Mouse (Mus musculus) midbrain, embryonic 16.5 days (tissue): Measurements from ENCODE around the gene Syngr3. TPM values are rescaled to one million over a fixed set of nuclear protein-coding genes. Genes with fewer than 3 reads are reported as not detected.
"Not testable (repeated sequence)": the region's sequence is repeated elsewhere in the genome, so short reads cannot be mapped to it uniquely, and the experiment has no call there.

ENCODE experiments used
- ATAC-seq: fragments of 200-750 bp; cut with Nextera tagmentation; 2 replicates; pipeline ENCODE4 v1.8.0; 2017; ENCODE audit warnings: moderate TSS enrichment
- H3K27ac ChIP-seq: fragments of 300-500 bp; sonication (generic); 2 replicates; pipeline ENCODE4 v1.5.1; 2014; ENCODE audit warnings: mild to moderate bottlenecking, low read length, mixed read lengths
- H3K27me3 ChIP-seq: fragments of 300-500 bp; sonication (generic); 2 replicates; pipeline ENCODE4 v1.6.1; 2014; ENCODE audit warnings: low read depth, low read length, mixed read lengths; ENCODE audit not compliant: control insufficient read depth, insufficient read depth
- H3K36me3 ChIP-seq: fragments of 300-500 bp; sonication (generic); 2 replicates; pipeline ENCODE4 v1.6.1; 2014; ENCODE audit warnings: mild to moderate bottlenecking, low read length, moderate library complexity, mixed read lengths; ENCODE audit not compliant: control insufficient read depth, insufficient read depth
- H3K4me1 ChIP-seq: fragments of 300-500 bp; sonication (generic); 2 replicates; pipeline ENCODE4 v1.6.1; 2014; ENCODE audit warnings: mild to moderate bottlenecking, low read length, mixed read lengths; ENCODE audit not compliant: control insufficient read depth, insufficient read depth
- H3K4me2 ChIP-seq: fragments of 300-500 bp; sonication (generic); 2 replicates; pipeline ENCODE4 v1.6.1; 2014; ENCODE audit warnings: mild to moderate bottlenecking, low read length, mixed read lengths
- H3K4me3 ChIP-seq: fragments of 300-500 bp; sonication (generic); 2 replicates; pipeline ENCODE4 v1.5.1; 2014; ENCODE audit warnings: low read depth, mild to moderate bottlenecking, low read length, moderate library complexity, mixed read lengths
- H3K9ac ChIP-seq: fragments of 300-500 bp; sonication (generic); 2 replicates; pipeline ENCODE4 v1.6.1; 2014; ENCODE audit warnings: low read depth, low read length, mixed read lengths
- H3K9me3 ChIP-seq: fragments of 300-500 bp; sonication (generic); replicated peaks from 2 replicates; pipeline ENCODE4 v1.6.1; 2014; ENCODE audit warnings: mild to moderate bottlenecking, low read length, mixed read lengths; ENCODE audit not compliant: control insufficient read depth, poor library complexity, severe bottlenecking
- WGBS: fragments of 180-500 bp; shearing (Covaris S2); extraction: QIAGEN DNeasy Blood & Tissue Kit; methylation state at CpG from one replicate; pipeline ENCODE4 v1.1.7; 2014; 5-methylcytosine and 5-hydroxymethylcytosine counted together
- polyA plus RNA-seq: library from polyadenylated mRNA; unstranded; fragments of >200 nt; fragmentation: Nextera tagmentation; extraction: Ambion mirVana; gene quantifications from 2 replicates; pipeline ENCODE4 v1.2.1, GENCODE M21; 2015

Gene Syngr3
- polyA plus RNA-seq, 1 experiment from 2014 or later: 303 TPM

GRCm38 (mm10) chr17:24723122-24723880, 33.5 kb upstream of the Syngr3 start:
- H3K27ac ChIP-seq: peak overlapping the region; percentile 85
- no peaks in the 10 kb centered on the region for H3K9me3 ChIP-seq
- ATAC-seq: no peak
- H3K4me3 ChIP-seq: peak overlapping the region; percentile 84
- WGBS: 3% methylated on average over 12 of the region's 12 CpGs
- peaks cover 25% of the 10 kb centered on the region for H3K4me1 ChIP-seq
- peaks cover 8% of the 10 kb centered on the region for H3K36me3 ChIP-seq
- peak overlapping the region; percentile 94 for H3K9ac ChIP-seq
- peak overlapping the region; percentile 95 for H3K4me2 ChIP-seq
- H3K27me3 ChIP-seq: no peaks in the 10 kb centered on the region; the same call in 1 of the 2 replicates

DNA sequence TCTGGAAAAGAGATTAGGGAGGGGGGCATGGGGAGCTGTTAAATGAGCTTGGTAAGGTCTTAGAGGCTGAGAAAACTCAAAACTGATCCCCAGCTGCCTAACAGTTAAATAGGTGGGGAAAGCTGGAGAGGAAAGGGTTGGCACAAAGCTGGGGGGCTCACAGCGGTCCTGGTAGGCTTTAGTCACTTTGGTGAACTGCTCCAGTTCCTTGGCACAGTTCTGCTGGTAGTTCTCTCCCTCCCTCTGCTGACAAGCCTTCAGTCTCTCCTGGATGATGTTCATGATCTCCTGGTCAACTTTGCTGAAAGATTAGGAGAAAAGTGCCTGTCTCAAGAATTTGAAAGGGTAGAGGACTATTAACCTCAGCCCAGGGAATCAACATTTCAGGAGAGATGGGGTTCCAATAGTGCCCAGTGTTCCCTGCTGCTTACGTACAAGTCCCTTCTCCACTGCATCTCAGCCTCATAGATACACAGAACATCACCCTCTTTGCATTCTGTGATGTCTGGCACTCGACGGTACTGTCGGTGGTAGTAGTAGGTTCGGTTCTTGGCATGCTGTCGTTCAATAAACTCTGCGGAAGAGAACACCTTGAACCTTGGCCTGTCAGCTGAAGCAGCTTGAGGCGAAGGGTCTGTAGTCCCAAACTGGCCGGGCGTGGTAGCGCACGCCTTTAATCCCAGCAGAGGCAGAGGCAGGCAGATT, 32.6 kb upstream of the Syngr3 start:
- Histone ChIP-seq H3K4me3 (no peak overlapping the region), H3K36me3 (peaks cover 8% of the 10 kb centered on the region), H3K9me3 (no peaks in the 10 kb centered on the region), H3K4me1 (peaks cover 25% of the 10 kb centered on the region), H3K27me3 (no peaks in the 10 kb centered on the region; the same call in 1 of the 2 replicates), H3K4me2 (peak overlapping the region; percentile 10; the same call in 1 of the 2 replicates), H3K9ac (no peak overlapping the region), H3K27ac (no peak overlapping the region)
- WGBS: 32% methylated on average over 13 of the region's 13 CpGs
- ATAC-seq: no peak

- H3K36me3 ChIP-seq, ATAC-seq: not testable (repeated sequence)
- WGBS: 72% methylated on average over 7 of the region's 7 CpGs
These were observed 31.7 kb upstream of the Syngr3 start for GRCm38 (mm10) chr17:24721383-24721955.

GRCm38 (mm10) chr17:24720616-24721015, 30.9 kb upstream of the Syngr3 start:
- not testable (repeated sequence) for H3K27me3 ChIP-seq, H3K36me3 ChIP-seq, H3K9me3 ChIP-seq, H3K27ac ChIP-seq, ATAC-seq
- WGBS: under 1% methylated on average over 11 of the region's 11 CpGs
- Histone ChIP-seq H3K4me1 (peaks cover 25% of the 10 kb centered on the region), H3K9ac (peak overlapping the region; percentile 60), H3K4me3 (peak overlapping the region; percentile 79), H3K4me2 (peak overlapping the region; percentile 87)

More at GRCm38 (mm10) chr17:24721383-24721955, 31.7 kb upstream of the Syngr3 start:
- Histone ChIP-seq H3K4me2 (peak overlapping the region; percentile 41), H3K9ac (0 out of 2 replicates have a peak overlapping the region, but pooled peaks have one; percentile 7), H3K4me3 (0 out of 2 replicates have a peak overlapping the region, but pooled peaks have one; percentile 17), H3K4me1 (peaks cover 25% of the 10 kb centered on the region)
- H3K27me3 ChIP-seq, H3K27ac ChIP-seq, H3K9me3 ChIP-seq: not testable (repeated sequence)

DNA sequence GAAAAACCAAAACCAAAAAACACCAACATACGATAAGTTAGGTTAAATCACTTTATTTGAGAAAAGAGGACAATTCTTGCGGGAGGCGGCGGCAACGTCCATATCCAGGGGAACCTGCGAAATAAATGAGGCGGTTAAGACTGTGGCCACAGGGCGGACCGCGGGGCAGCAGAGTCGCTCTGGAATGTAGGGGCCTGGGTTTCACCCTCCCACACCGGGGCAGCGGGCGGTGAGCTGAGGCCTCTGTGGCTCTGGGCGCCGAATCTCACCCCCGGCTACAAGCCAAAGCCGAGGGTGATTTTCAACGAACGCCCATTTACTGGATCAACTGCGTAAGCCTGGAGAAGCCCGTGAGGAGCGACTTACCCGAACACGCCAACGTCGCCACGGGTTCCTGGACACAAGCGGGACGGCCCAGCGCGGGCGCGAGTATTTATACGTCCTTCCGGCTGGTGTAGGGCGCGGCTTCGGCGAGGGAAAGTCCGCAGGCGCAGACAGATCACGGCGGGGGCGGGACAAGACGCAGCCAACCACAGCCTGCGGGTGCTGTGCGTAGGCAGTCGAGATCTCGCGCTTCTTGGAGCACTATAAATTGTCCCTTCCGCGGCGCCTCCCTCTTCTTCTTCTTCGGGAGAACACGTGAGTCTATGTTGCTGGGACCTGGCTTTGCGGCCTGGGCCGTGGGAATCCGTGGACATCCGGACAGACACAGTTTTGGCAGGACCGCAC, 29.9 kb upstream of the Syngr3 start:
- peak overlapping the region; percentile 84 for H3K27ac ChIP-seq
- peaks cover 8% of the 10 kb centered on the region for H3K36me3 ChIP-seq
- H3K27me3 ChIP-seq: no peaks in the 10 kb centered on the region
- H3K4me3 ChIP-seq: peak overlapping the region; percentile 79
- peaks cover 25% of the 10 kb centered on the region for H3K4me1 ChIP-seq
- peak overlapping the region; percentile 87 for H3K4me2 ChIP-seq
- peak; percentile 97 for ATAC-seq
- H3K9ac ChIP-seq: peak overlapping the region; percentile 89
- WGBS: under 1% methylated on average over 61 of the region's 61 CpGs
- no peaks in the 10 kb centered on the region for H3K9me3 ChIP-seq

GRCm38 (mm10) chr17:24718938-24719337, 29.2 kb upstream of the Syngr3 start:
- not testable (repeated sequence) for H3K9me3 ChIP-seq, H3K36me3 ChIP-seq, ATAC-seq, H3K27ac ChIP-seq, H3K27me3 ChIP-seq
- peak overlapping the region; percentile 79 for H3K4me3 ChIP-seq
- H3K9ac ChIP-seq: peak overlapping the region; percentile 89
- peak overlapping the region; percentile 47 for H3K4me2 ChIP-seq
- 70% methylated on average over 5 of the region's 5 CpGs for WGBS
- H3K4me1 ChIP-seq: peaks cover 25% of the 10 kb centered on the region

DNA sequence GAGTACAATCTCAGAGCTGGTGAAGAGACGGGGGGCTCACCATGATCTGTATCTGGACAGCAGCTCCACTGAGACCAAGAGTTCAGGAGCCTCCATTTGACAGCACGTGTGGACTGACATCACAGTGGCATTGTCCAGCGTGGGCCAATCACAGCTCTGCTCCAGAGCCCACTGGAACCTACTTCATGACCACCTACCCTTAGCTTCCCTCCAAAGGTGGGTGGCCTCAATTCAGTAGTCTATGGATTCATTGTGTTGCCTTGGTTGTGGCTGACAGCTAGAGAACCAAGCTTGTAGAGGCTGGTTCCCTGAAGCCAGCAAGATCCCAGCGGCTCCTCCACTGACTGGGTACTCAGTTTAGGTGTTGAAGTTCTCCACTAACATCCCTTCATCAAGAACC, 28.2 kb upstream of the Syngr3 start, which contains the start of the genes Rnf151 and Rps2:
Rnf151 (minus strand) TSS at position 121 of the 400 bp plus-strand sequence.
Rps2 (plus strand) TSS at position 174 of the 400 bp plus-strand sequence.
- no peak within 1 kb of the TSS for H3K27ac ChIP-seq
- H3K36me3 ChIP-seq: peaks cover 8% of the 10 kb centered on the region
- 86% methylated on average over 4 of the region's 4 CpGs for WGBS
- H3K4me3 ChIP-seq: no peak within 1 kb of the TSS; the same call in 1 of the 2 replicates
- H3K4me2 ChIP-seq: peak within 1 kb of the TSS; percentile 47
- H3K9me3 ChIP-seq: no peaks in the 10 kb centered on the region
- peaks cover 17% of the 10 kb centered on the region for H3K4me1 ChIP-seq
- H3K9ac ChIP-seq: 0 out of 2 replicates have a peak within 1 kb of the TSS, but pooled peaks have one; percentile 89
- H3K27me3 ChIP-seq: no peaks in the 10 kb centered on the region
- ATAC-seq: no peak

GRCm38 (mm10) chr17:24716166-24716682, 26.5 kb upstream of the Syngr3 start:
- Histone ChIP-seq H3K4me3 (no peak overlapping the region), H3K4me2 (no peak overlapping the region), H3K9me3 (no peaks in the 10 kb centered on the region), H3K4me1 (peaks cover 8% of the 10 kb centered on the region; the same call in 1 of the 2 replicates), H3K36me3 (peaks cover under 1% of the 10 kb centered on the region), H3K27me3 (no peaks in the 10 kb centered on the region), H3K9ac (no peak overlapping the region), H3K27ac (no peak overlapping the region)
- ATAC-seq: no peak
- WGBS: 93% methylated on average over 15 of the region's 15 CpGs
